10 mouse cellular contexts compared by ENCODE assay signal in genomic region chr6:55453548-55453947, GRCm38 (mm10). TPM values are rescaled to one million over a fixed set of nuclear protein-coding genes. Genes with fewer than 3 reads are reported as not detected.
DNase-seq lines count a peak whose midpoint lies in the region; ATAC-seq and TF ChIP-seq lines count a peak whose summit lies in the region.
"Had no signal": no experiment of that assay in that cellular context is flagged by ENCODE, and none has a peak within 500 bp of the region (broad histone marks: within the 10 kb centered on the region; RNA-seq: fewer than 3 reads in every experiment).

No protein-coding gene starts in this region.

- H3K36me3 ChIP-seq in kidney, embryonic 15.5 days = no peaks in the 10 kb centered on the region
- H3K36me3 ChIP-seq in forebrain, postnatal 0 days (ENCODE audit: insufficient read depth) = peaks cover 4% of the 10 kb centered on the region; the same call in 1 of the 2 replicates
- H3K36me3 ChIP-seq in midbrain, embryonic 15.5 days (replicated peaks) = no peaks in the 10 kb centered on the region
- H3K36me3 ChIP-seq: embryonic facial prominence, embryonic 13.5 days; liver, embryonic 13.5 days had no signal

- H3K4me3 ChIP-seq in kidney, embryonic 15.5 days (replicated peaks) = no peak overlapping the region
- H3K4me3 ChIP-seq in brown adipose tissue, adult 24 weeks (ENCODE audit: insufficient read depth, low read depth, low read length) = peak overlapping the region; percentile 42; the same call in 1 of the 2 replicates
- peak overlapping the region; percentile 75 for H3K4me3 ChIP-seq in forebrain, postnatal 0 days (ENCODE audit: low read depth, low read length)
- peak overlapping the region; percentile 76 for H3K4me3 ChIP-seq in midbrain, embryonic 15.5 days
- H3K4me3 ChIP-seq: liver, embryonic 13.5 days had no signal

- ATAC-seq in kidney, embryonic 15.5 days (replicated peaks; ENCODE audit: low FRiP score) = no peak
- ATAC-seq in forebrain, postnatal 0 days = no peak
- no peak for ATAC-seq in midbrain, embryonic 15.5 days (replicated peaks)

- WGBS in kidney, embryonic 15.5 days = 32% methylated on average over 1 of the region's 1 CpGs
- 32% methylated on average over 1 of the region's 1 CpGs for WGBS in forebrain, postnatal 0 days
- 42% methylated on average over 1 of the region's 1 CpGs for WGBS in midbrain, embryonic 15.5 days

- no peak for TF ChIP-seq CTCF in forebrain, postnatal 0 days (IDR thresholded peaks at IDR 0.05; ENCODE audit: low read depth)

- H3K9ac ChIP-seq in kidney, embryonic 15.5 days = no peak overlapping the region
- H3K9ac ChIP-seq in forebrain, postnatal 0 days = peak overlapping the region; percentile 92; the same call in 1 of the 2 replicates
- H3K9ac ChIP-seq in midbrain, embryonic 15.5 days = peak overlapping the region; percentile 81; the same call in 1 of the 2 replicates
- H3K9ac ChIP-seq: embryonic facial prominence, embryonic 13.5 days; liver, embryonic 13.5 days had no signal

- H3K4me2 ChIP-seq in kidney, embryonic 15.5 days = 0 out of 2 replicates have a peak overlapping the region, but pooled peaks have one; percentile 87
- peak overlapping the region; percentile 92 for H3K4me2 ChIP-seq in forebrain, postnatal 0 days (ENCODE audit: low read depth)
- peak overlapping the region; percentile 87 for H3K4me2 ChIP-seq in midbrain, embryonic 15.5 days
- H3K4me2 ChIP-seq: liver, embryonic 13.5 days had no signal

- H3K4me1 ChIP-seq in kidney, embryonic 15.5 days = peaks cover 22% of the 10 kb centered on the region
- H3K4me1 ChIP-seq in brown adipose tissue, adult 24 weeks (ENCODE audit: control insufficient read depth, insufficient read depth, insufficient read length, low read length) = no peaks in the 10 kb centered on the region
- H3K4me1 ChIP-seq in forebrain, postnatal 0 days (ENCODE audit: insufficient read depth) = peaks cover 20% of the 10 kb centered on the region
- peaks cover 58% of the 10 kb centered on the region for H3K4me1 ChIP-seq in midbrain, embryonic 15.5 days
- H3K4me1 ChIP-seq: liver, embryonic 13.5 days had no signal

- H3K9me3 ChIP-seq in kidney, embryonic 15.5 days (replicated peaks) = no peaks in the 10 kb centered on the region
- H3K9me3 ChIP-seq in forebrain, postnatal 0 days (ENCODE audit: low read length) = no peaks in the 10 kb centered on the region
- H3K9me3 ChIP-seq in midbrain, embryonic 15.5 days = no peaks in the 10 kb centered on the region
- H3K9me3 ChIP-seq: embryonic facial prominence, embryonic 13.5 days; liver, embryonic 13.5 days had no signal

- DNase-seq in kidney, adult 8-10 months = no peak
- no peak for DNase-seq in forebrain, postnatal 0 days
- no peak for DNase-seq in lung, postnatal 25 days (ENCODE audit: low spot score)
- DNase-seq in lung, adult 18-20 months = no peak
- DNase-seq in gastrocnemius, adult 18-20 months (ENCODE audit: low spot score) = no peak
- DNase-seq: liver, embryonic 13.5 days had no signal

- peaks cover 72% of the 10 kb centered on the region for H3K27me3 ChIP-seq in kidney, embryonic 15.5 days
- H3K27me3 ChIP-seq in forebrain, postnatal 0 days (ENCODE audit: insufficient read depth, low read length) = no peaks in the 10 kb centered on the region
- H3K27me3 ChIP-seq in midbrain, embryonic 15.5 days (replicated peaks) = no peaks in the 10 kb centered on the region

- no peak overlapping the region for H3K27ac ChIP-seq in kidney, embryonic 15.5 days
- no peak overlapping the region for H3K27ac ChIP-seq in brown adipose tissue, adult 24 weeks (replicated peaks; ENCODE audit: low read depth, low read length)
- no peak overlapping the region for H3K27ac ChIP-seq in forebrain, postnatal 0 days (ENCODE audit: low read depth, low read length)
- H3K27ac ChIP-seq in midbrain, embryonic 15.5 days = 0 out of 2 replicates have a peak overlapping the region, but pooled peaks have one; percentile 5
- H3K27ac ChIP-seq: embryonic facial prominence, embryonic 13.5 days; liver, embryonic 13.5 days had no signal

RNA-seq across cellular contexts. Expression of gene Adcyap1r1, which starts 1.8 kb away (rescaled TPM):
- 3.1 and 3.4 TPM in 2 replicates for polyA plus RNA-seq in kidney, embryonic 15.5 days (2015; fragmentation: Nextera tagmentation; extraction: Ambion mirVana)
- polyA plus RNA-seq in brown adipose tissue, adult 24 weeks (2012; ENCODE audit: insufficient read depth, insufficient read length, missing spikeins) = 1.5 and 2.4 TPM in 2 replicates
- 91.8 and 120 TPM in 2 replicates for total RNA-seq in forebrain, postnatal 0 days (2014; rRNA removed)
- polyA plus RNA-seq in forebrain, postnatal 0 days (2015; fragmentation: Nextera tagmentation; extraction: Ambion mirVana) = 30.3 and 43.4 TPM in 2 replicates
- 50.3 and 52.6 TPM in 2 replicates for polyA plus RNA-seq in midbrain, embryonic 15.5 days (2015; fragmentation: Nextera tagmentation; extraction: Ambion mirVana)
- total RNA-seq in gastrocnemius, adult 18-20 months (2021) = 1 to 10 TPM in 1 of 2 experiments, under 1 TPM in 1; 0.88 to 1.4 TPM
